Mouse (Mus musculus) spleen, adult 2 months (tissue): ENCODE results near the gene Gm26602.

ENCODE experiments used
- CTCF ChIP-seq: fragments of 200-500 bp; IDR thresholded peaks from 2 replicates; pipeline ENCODE4 v1.5.1; 2011; ENCODE audit warnings: mild to moderate bottlenecking, inconsistent platforms; ENCODE audit not compliant: insufficient read depth, insufficient read length, insufficient replicate concordance; ENCODE audit errors: extremely low read depth
- POLR2A ChIP-seq: fragments of 200-500 bp; IDR thresholded peaks from 2 replicates; pipeline ENCODE4 v1.6.1; 2011; ENCODE audit warnings: low read depth, low read length, inconsistent platforms

- TF ChIP-seq CTCF: no peak
- TF ChIP-seq POLR2A: no peak
These were observed 19.5 kb downstream of the Gm26602 start for GRCm38 (mm10) chr10:79929967-79930825.
